Mouse (Mus musculus): Measurements from ENCODE around the gene AC124108.1.

AC124108.1 gene

DNA sequence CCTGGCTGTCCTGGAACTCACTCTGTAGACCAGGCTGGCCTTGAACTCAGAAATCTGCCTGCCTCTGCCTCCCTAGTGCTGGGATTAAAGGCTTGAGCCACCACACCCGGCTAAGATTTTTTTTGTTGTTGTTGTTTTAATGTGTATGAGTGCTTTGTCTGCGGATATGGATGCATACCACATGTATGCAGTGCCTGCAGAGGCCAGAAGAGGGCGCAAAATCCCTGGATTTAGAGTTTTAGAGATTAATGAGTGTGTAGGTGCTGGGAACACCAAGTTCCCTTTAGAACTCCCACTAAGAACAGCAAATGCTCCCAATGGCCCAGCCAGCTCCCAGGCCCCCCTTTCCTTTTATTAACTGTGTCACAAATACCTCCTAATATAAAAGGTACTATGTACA, 25.4 kb upstream of the AC124108.1 start:
- DNase-seq = peak; percentile 32

- no peak for DNase-seq
Observed at GRCm38 (mm10) chr1:132168115-132168767, 23.0 kb upstream of the AC124108.1 start.

DNA sequence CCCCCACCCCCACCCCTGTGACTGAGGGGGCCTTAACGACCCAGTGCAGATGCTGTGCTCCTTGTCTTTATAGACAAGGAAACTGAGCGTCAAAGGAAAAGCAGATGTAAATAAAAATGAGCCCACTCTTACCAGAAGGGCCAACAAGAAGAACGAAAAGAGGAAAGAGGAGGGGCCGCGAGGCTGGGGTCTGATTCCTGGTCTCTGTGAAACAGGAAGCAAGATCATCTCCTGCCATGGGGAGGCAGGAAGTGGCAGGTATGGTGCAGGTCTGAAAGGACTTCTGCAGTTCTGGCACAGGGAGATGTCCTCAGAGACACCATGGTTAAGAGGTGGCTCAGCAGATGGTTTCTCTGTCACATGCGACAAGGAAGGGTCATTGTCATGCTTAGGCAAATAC, 20.6 kb upstream of the AC124108.1 start:
- no peak for DNase-seq

DNA sequence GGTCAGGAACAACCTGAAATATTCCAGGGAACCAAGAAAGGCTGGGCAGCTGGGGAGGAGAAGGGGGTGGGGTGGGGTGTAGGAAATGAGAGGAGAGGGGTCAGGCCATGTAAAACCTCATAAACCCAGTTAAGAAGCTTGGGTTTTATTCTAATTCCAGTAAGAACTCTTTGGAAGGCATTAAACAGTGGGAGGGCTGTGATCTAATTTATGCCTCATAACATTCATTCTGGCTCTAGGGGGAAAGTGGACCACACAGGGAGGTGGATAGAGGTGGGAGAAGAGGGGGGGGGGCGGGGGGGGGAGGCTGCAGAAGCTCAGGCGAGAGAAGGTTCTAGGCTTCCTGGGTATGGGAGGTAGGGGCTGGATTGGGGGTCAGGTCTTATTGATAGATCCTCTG, 19.6 kb upstream of the AC124108.1 start:
- DNase-seq = no peak

- DNase-seq = no peak
Observed at GRCm38 (mm10) chr1:132186303-132186702, 5.0 kb upstream of the AC124108.1 start.

- DNase-seq = no peak
Observed at GRCm38 (mm10) chr1:132188442-132189066, 2.7 kb upstream of the AC124108.1 start.

DNA sequence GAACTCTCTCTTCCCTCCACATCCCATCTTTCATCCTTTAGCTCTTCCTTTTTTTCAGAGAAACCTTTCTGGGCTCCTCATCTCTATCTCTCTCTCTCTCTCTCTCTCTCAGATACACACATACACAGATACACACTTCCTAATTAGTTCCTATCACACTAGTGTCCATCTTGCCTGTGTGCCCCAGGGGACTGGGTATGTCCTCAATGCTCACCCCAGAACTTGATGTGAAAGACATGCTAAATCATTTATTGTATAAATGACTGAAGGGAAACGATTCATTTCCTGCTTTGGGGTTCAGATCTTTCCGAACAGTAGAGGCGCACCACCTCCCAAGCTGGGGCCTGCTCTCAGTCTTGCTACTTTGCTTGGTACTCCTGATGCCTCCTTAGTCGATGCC, 2.0 kb upstream of the AC124108.1 start:
- DNase-seq = no peak

- peak; percentile 24 for DNase-seq
Observed at GRCm38 (mm10) chr1:132190040-132190513, 1.2 kb upstream of the AC124108.1 start.

DNA sequence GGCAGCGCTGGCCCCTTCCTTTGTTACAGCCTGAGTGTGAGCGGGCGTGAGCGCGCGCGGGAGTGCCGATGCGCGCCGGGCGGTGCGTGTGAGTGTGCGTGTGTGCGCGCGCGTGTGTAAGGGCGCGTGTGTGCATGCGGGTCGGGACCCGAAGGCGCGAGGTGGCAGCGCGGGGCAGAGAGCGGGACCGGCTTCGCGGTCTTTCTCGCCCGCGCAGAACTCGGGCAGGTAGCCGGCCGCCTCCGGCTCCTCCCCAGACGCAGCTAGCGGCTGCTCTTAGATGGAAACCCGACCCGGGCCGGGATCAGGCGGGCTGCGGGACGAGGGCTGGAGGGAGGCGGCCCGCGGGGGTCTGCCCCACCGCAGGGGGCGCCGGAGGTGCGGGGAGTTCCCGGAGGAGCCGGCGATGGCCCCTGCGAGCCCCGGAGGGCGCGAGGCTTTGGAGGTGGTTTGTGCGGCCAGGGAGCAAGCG, 600 bp upstream of the AC124108.1 start:
- no peak for DNase-seq

GRCm38 (mm10) chr1:132191786-132192680, 776 bp downstream of the AC124108.1 start:
- no peak for DNase-seq

- DNase-seq = no peak
Observed at GRCm38 (mm10) chr1:132193806-132194205, 2.5 kb downstream of the AC124108.1 start.

- no peak for DNase-seq
Observed at GRCm38 (mm10) chr1:132194624-132195023, 3.4 kb downstream of the AC124108.1 start.

GRCm38 (mm10) chr1:132195100-132195499, 3.8 kb downstream of the AC124108.1 start:
- DNase-seq = no peak

DNA sequence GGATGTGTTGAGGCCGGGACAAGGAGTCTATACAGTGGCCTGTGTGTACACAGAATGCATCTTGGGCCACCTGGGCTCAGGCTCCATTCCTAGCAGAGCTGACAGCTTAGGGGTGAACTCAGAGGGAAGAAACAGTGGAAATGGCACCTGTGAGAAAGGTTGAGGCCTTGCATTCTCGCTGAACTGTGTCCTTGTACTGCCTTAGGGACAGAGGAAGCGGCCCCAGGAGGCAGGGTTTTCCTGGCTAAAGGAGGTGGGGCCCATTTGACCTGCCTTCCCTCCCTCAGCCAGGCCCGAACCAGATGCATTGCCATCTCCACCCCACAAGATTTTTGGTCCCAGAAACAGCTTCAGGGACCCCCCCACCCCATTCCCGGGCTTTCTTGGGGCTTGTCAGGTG, 4.4 kb downstream of the AC124108.1 start:
- no peak for DNase-seq

DNA sequence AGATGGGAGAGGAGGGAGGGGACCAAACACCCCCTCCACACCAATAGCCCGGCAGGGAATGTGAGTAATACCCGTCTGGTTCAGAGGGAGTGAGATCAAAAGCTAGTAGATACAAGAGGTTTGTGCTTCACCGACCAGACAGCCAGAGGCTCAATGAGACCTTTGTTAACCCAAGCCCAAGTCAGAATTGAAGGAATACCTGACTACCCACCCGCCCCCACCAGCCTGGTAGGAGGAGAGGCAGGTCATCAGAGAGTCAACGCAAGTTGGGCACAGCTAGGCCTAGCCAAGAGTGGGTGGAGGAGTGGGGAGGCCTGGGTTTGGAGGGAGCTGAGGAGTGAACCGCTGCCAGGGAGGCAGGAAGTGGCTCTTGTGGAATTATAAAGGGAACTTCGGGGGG, 5.1 kb downstream of the AC124108.1 start:
- no peak for DNase-seq

- no peak for DNase-seq
Observed at GRCm38 (mm10) chr1:132197666-132198065, 6.4 kb downstream of the AC124108.1 start.

GRCm38 (mm10) chr1:132198401-132199071, 7.3 kb downstream of the AC124108.1 start:
- DNase-seq = no peak

DNA sequence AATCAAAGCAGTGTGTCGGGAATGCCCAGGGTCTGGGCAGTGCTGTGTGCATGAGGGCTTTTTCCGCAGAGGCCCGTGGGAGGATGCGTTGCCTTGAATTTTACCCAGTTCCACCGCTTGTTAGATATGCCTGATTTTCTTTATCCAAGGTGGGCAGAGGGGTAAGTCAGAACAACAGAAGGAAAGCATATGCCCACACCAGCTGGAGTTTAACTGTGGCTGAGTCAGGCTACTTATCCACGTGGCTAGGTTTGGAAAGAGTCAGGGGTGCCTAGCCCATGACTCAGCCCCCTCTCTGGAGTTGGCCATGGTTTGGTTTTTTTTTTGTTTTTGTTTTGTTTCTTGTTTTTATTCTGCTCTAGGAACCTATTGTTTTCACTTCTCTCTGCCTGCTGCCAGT, 8.0 kb downstream of the AC124108.1 start:
- DNase-seq = no peak

DNA sequence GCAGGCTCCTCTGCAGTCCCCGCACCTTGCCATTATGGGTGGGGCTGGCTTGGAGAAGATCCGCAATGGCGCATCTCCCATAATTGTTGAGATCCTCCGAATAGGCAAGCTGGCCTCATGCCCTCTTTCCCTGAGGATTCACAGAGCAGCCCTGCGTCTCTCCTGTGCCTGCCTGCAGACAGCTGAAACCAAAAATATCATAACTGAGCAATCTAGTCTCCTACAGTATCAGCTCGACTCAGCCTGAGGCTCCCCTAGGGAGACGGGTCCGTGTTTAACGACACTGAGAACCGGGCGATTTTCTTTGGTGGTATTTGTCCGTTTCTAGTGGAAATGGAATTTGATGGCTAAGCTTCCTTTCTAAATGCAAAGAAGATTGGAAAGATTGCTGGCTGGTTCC, 8.7 kb downstream of the AC124108.1 start:
- no peak for DNase-seq

DNA sequence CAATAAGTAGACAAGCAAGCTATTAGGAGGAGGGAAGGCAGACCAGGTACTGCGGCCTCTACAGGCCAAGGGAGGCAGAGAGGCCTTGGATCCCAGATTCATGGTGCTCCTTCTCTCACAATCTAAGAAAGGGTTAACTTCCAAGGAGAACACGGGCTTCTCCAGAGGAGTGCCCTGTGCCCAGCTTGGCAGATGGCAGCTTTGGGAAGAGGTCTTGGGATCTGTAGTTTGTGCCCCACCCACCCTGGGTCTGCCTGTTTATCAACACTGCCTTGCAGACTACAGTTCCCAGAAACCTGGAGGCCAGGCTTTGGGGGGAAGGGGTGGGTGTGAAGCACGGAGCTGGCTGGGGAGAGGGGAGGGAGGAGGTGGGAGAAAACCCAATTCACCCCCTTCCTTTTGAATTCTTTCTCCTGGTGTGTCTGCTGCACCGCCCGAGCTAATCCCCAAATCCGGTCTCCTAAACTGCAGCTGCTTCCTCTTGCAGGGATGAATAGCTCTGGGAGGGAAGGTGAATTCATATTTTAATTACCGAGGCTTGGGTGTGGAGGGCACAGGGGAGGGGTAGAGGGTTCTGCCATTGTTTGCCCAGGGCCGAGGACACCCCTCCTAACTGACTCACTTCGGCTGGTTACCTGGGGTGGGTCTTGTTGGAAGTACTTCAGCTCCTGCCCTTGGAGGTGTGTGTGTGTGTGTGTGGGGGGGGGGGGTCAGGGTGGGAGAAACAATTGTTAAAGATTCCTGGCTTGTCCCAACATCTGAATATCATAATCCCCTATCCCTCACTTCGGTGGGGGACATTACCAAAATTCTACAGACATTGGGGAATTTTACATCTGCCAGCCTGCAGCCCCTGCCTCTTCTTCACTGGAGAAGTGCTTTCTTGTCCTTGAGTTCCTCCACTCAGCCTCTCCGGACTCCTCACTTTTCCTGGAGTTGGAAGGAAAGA, 9.6 kb downstream of the AC124108.1 start:
- no peak for DNase-seq

GRCm38 (mm10) chr1:132201511-132201860, 10.2 kb downstream of the AC124108.1 start:
- DNase-seq = no peak

GRCm38 (mm10) chr1:132201936-132202335, 10.7 kb downstream of the AC124108.1 start:
- no peak for DNase-seq

All from lung, postnatal 36 days (tissue).